Mouse (Mus musculus) c-Kit-negative CD71-positive TER-119-positive erythroid progenitor cells, embryonic 14.5 days (primary cell): Measurements from ENCODE around the gene Gm19345.

Experiments used
- DNase-seq: peaks from one replicate; pipeline ENCODE4 v3.0.0-alpha.2; 2013; ENCODE audit warnings: low read depth, low spot score

Gm19345 gene

DNA sequence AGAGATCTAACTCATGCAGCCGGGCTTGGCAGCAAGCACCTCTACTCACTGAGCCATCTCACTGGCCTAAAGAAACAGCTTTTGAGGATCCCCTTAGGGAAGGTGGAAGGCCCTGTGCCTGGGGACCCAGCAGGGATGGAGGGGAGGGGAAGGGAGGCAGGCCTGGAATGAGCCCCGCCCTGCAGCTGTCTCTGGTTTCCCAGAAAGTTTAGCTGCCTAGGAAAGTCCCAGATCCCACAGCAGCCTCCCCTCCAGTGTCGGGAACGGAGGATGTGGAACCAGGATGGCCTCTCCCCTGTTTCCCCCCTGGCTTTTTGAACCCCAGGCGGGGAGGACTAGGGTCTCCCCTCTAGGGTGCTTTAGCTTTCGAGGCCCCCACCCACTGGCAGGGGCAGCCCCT lies 25.0 kb upstream of the Gm19345 start:
- no peak for DNase-seq

DNA sequence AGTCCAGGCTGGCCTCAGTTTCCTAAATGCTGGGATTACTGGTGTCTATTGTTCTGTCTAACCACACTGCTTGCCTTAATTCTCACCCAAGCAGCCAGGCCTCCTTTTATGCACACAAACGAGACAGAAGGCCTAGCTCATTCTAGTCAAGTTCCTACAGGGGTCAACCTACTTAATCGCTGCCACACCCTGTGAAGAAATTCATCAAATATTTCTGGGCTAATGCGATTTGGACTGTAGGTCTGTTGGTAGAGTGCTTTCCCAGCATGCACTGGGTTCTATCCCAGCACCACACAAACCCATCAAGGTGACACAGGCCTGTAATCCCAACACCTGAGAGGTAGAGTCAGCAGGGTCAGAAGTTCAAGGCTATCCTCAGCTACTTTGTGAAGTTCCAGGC lies 22.1 kb upstream of the Gm19345 start:
- DNase-seq, result no peak

DNA sequence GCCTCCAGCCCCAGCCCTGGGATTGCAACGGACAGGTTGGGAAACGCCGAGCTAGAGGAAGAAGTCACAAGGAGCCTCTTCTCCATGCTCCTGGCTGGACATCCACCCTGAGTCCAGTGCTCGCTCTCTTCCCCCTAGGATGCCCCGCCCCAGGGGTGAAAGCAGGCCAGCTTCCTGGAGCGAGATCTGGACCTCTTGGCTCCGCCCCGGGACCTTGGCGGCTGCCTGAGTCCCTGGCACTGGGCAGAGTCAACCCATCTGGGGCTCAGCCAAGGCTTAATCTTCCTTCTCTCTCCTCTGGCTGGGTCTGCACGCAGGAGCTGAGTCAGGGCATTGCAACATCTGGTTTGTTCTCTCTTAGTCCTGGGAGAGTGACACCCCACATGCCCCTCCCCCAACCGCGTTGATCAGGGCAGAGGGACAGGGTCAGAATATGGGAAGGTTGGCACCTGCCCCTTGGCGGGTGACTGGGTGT lies 21.1 kb upstream of the Gm19345 start:
- no peak for DNase-seq

DNA sequence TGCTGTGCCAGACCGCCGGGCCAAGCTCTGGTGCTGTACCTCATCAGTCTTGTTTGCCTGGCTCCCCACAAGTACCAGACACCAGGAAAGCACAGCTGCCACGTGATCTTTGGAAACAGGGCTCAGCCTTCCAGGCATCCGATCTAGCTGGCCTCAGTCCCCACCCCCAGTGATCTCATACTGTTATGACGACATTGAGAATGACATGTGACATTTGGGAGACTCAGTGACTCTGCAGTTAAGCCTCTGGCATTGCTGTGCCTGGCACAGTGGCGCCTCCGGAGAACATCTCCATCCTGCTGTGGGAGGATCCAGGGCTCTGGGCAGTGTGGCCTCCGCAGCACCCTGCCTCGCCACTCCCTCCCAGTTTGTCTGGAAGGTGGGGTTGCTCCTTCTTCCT lies 20.0 kb upstream of the Gm19345 start:
- DNase-seq, result no peak

DNA sequence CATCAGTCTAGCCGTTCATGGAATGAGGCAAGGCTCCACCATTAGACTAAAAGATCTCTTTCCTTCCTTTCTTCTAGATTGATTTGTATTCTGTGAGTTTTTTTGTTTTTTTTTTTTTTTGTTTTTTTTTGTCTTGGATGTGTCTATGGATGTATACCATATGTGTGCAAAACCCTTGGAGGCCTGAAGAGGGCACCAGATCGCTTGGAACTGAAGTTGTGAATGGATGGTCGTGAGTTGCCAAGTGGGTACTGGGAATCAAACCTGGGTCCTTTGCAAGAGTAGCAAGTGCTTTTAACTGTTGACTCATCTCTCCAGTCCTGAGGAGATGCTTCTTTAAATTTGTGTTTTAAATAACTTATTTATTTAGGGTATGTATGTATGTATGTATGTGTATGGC lies 17.7 kb upstream of the Gm19345 start:
- no peak for DNase-seq

DNA sequence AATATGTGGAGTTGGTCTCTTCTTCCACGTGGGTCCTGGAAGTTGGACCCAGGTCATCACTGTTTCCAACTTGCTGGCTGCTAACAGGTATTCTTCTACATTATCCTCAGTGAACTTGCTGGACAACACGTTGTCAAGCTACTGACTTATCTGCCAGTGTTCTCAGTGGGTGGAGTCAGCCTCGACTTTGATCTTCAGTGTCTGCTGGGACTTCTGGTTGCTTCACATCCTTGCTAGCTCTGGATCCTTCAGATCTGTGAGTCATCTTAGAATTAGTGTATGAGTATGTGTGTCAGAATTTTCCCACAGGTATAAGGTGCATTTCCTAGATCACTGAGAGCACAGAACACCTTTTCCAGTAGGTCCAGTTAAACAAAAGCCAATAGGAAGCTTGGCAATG lies 15.0 kb upstream of the Gm19345 start:
- DNase-seq, result no peak

DNA sequence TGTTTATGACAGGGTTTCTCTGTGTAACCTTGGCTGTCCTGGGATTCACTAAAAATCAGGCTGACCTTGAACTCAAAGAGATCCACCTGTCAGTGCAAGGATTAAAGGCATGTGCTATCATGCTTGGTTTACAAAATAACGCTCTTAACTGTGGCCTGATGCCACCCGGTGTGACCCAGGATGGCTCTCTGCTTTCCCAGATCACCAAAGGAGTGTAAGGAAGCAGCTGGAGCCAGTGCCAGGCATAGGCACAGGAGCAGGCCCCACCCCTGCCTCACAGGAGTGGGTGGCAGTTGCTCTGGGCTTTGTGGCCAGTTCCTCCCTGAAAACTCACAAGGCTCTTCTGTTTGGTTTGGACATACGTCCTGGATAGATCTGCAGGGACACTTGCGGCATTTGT lies 11.4 kb upstream of the Gm19345 start:
- DNase-seq, result no peak

DNA sequence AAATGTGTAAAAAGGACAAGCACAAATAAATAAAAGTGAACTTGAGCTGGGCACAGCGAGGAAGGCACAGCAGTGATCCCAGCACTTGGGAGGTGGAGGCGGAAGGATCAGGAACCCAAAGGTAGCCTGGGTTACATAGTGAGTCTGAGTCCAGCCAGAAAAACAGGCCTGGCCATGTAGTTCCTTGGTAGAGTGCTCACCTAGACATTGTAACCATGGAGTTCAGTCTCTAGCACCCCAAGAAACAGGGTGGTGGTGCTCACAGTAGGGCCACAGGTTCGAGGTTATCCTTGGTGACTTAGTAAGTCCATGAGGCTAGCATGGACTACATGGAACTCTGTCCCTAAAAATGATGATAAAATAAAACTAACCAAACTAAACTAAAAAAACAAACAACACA lies 10.9 kb upstream of the Gm19345 start:
- DNase-seq, result no peak

DNA sequence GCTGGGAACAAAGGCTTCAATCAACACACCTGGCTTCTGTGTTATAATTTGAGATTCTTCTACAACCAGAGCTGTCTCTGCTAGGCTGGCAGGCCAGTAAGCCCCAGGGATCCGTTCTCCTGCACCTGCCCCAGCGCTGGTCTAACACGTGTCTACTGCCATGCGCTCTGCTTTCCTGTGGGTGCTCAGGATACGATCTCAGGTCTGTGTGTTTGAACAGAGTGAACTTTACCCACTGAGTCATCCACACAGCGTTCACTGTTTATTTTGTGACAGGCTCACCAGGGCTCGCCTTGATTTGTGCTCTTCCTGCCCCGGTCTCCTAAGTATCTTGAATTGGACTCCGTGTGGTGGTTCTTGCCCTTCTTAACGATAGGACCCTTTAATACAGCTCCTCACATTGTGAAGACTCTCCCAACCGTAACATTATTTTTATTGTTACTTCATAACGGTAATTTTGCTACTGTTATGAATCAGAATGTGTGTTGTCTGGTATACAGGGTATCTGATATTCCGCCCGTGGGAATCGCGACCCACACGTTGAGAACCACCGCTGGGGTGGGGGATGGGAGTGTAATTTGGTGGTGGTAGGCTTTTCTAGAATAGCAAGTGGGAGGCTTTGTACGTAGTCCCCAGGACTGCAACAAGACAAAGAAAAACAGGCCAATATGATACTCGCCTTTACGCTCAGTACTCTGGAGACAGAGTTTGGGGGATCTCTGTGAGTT lies 10.0 kb upstream of the Gm19345 start:
- DNase-seq, result no peak

DNA sequence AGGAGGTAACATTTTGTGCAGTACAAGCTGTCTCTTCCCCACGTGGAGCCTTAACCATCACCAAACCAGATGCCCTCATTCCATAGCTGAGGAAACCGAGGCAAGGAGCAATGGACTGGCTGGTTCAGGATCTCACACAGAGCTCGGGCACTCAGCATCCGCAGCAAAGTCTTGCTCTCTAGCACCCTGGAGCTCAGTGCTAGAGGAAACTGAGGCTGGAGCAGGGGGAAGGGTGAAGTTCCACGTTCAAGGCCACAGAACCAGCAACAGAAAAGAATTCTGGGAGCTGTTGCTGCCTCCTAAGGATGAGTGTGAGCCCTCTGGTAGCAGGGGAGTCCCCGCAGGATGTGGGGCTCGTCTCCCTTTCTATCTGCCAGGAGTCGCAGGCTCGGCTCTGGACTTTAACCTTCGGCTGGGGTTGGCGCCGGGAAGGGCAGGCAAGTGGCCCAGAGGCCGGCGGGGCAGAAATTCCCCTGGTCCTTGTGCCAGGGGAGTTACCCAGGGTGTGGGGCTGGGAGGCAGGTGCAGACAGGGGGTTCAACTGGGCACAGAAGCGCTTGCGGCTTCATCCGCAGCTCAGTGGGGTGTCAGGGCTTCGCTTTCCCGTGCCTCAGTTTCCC lies 8.8 kb upstream of the Gm19345 start:
- DNase-seq, result no peak

DNA sequence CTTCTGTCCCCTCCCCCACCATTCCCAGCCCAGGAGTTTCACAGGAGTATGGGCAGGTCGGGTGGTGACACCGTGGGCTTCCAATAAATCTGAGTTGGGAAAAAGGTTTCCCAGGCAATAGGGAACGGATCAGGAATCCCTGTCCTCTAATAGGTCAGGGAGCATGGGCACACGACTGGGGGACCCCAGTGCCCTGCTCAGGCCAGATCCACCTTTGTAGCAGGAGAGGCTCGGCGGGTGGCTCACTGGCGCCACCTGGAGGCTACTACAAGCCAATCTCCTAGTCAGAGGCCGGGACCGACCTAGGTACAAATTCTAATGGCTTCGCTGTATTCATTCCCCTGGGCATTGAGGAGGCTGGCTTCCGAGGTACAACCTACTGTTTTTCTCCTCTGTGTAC lies 8.2 kb upstream of the Gm19345 start:
- no peak for DNase-seq

DNA sequence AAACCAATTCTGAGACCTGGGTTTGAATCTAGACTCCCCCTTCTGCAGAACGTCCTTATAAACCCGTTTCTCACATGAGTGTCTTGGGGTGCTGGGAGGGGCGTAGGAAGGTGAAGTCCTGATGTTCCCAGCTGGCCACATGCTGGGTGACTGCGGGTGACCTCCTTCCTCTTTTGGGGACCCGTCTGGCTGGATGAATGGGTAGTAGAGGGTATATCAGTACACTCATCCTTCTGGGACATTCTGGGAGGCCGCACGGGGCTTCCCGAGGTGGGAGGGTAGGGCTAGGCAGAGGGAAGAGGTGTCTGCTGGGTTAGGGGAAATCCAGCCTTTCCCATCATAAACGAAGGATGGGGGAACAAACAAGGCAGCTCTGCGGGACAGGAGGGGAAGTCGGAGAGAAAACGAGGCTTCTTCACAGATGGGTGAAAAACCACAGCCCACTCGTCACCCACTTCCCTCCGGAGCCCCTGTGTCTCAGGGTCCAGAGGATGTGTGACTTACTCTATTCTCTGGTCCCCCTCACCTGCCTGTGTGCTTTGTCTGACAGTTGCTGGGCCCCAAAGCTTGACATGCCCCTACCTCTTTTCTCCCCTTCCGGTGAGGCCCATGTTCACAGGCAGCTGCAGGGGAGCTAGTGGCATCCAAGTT lies 7.2 kb upstream of the Gm19345 start:
- no peak for DNase-seq

DNA sequence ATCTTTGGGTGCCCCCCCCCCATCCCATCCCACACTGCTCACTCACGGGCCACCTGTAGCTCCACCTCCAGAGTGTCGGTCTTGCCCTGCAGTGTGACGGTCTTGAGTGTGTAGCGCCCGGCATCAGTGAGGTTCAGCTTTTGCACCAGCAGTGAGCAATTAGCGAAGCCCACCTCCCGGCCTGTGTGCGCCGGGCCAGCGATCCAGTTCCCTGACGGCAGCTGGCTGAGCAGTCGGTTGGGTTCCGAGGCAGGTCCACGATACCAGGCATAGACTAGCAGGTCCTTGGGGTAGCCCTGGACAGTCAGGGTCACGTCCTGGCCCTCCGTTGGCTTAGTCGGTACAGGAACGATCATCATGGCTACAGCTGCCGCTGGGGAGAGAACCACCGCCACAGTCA lies 1.7 kb downstream of the Gm19345 start:
- DNase-seq, result no peak

DNA sequence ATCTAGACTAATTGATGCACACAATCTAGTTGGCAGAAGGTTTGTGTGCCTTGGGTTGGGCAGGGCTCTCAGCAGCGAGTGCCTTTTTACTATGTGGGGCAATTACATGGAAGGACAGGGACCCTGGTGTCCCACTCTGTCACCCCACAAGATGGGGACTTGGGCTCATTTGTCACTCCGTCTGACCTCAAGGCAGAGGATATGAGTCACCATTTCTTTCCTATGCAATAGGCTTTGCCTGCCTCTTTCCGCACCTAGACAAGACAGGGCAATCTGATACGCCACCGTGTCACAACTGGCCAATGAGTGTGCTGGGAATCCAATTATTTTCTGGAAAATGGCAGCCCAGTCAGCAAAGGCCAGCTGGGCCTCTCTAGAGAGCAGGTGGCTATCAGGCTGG lies 3.9 kb downstream of the Gm19345 start:
- no peak for DNase-seq

DNA sequence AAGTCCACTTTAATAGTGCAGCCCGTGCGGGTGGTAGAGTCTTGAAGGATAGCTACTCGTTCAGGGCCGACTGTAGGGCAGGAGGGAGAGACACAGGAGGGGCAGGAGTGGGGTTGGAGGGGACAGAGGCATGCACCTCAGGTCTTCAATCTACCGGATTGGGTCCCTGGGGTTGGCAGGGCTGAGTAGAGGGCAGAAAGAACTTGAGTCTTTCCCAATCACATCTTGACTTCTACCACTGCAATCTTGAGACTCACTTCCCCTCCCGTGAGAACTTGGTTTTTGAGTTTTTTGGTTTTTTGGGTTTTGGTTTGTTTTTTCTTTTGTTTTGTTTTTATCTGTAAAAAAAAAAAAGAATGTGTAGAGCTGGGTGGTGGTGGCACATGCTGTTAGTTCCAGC lies 4.5 kb downstream of the Gm19345 start:
- no peak for DNase-seq

DNA sequence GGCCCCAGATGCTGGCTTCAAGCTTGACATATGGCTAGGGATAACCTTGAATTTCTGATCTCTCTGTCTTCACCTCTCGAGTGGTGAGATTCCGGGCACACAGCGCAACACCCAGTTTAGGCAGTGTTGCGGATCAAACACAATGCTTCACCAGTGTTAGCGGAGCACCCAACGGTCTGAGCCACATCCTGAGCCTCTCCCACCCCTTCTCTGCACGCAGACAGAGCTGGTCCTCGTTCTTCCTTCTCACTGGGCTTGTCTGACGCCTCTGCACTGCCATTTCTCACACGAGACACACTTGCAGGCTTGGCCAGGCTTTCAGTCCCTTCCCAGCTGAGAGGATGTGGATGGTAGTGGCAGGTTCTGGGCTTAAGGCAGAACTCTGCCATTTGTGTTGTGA lies 7.9 kb downstream of the Gm19345 start:
- DNase-seq, result no peak

DNA sequence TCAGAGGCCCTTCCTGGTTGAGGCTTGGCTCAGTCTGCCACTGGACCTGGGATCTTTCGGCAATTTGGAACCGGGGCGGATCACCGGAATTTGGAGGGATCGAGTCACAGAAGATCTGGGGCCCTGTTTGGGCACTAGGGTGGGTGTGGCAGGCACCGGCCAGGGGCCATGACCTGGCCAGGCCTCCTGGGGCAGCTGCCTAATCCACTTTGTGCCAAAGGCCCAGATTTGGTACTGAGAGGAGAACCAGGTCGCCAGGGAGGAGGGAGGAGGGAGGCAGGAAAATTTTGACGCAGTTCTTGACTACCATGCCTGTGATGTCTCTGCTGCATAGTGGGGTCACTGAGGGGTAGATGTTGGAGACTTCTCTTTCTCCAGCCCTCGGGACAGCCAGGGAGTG lies 9.4 kb downstream of the Gm19345 start, which contains the start of gene Ceacam16:
TSS of gene Ceacam16 (minus strand) at position 101 of the 400 bp plus-strand sequence.
- no peak for DNase-seq

DNA sequence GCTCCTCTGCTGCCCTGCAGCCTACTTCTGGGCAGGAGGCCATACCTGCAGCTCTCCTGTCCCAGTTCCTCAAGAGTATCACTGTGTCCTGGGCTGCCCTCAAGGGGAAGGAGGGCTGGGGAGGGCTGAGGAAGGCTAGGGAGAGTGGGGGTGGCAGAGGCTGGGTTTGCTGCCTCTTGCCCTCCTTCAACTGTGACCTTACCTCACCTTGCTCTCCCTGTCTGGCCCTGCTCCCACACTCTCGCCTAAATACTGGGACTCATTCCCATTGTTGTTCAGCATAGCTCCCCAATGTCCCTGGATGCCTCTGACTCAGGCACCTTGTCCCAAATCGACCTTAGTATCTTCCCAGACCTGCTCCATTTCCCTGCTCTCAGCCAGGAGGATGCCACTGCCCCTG lies 12.4 kb downstream of the Gm19345 start:
- no peak for DNase-seq

DNA sequence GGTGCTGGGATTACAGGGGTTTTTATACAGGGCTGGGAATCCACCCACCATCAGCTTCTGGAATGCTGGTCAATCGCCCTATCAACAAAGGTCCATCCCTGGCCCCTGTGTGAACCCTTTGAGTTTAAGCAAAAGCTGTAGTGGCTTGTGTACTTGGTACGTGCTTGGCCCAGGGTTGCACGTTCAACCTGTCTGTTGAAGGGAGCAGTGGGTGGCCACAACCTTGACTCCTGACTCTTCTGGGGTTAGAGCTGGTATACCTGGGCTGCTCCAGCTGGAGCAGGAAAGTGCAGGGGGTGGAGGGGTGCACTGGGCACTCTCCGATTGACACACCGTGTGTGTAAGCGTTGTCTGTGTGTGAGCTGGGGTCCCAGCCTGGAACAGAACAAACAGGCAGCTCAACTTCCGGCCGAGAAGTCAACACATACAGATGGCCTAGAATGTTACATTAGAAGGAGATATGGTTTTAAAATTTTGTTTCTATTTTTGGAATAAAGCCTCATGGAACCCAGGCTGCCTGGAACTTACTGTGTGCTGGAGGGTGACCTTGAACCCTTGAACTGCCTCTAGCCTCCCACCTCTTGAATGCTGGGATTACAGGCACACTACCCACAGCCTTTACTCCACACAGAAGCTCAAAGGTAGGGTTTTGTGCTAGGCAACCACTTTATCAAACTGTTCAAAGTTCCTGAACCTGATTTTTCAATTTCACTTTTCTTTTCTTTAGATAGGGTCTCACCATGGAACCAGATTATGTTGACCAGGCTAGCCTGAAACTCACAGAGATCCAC lies 13.6 kb downstream of the Gm19345 start:
- DNase-seq, result no peak

DNA sequence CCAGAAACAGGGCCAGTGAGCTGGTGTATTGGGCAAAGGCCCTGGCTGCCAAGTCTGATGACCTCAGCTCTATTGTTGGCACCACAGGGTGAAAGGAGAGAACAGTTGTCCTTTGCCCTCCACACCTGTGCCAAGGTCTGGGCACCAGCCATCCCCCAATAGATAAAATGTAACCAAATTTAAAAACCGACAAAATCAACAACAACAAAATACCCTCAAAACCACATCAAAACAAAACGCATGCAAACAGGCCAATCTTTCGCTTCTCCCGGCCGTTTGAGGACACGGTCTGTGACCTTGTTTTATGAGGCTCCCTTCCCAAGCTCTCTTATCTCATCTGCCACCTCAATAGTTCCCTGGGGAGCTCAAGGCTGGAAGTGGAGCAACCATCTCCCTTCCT lies 14.7 kb downstream of the Gm19345 start:
- DNase-seq, result no peak

DNA sequence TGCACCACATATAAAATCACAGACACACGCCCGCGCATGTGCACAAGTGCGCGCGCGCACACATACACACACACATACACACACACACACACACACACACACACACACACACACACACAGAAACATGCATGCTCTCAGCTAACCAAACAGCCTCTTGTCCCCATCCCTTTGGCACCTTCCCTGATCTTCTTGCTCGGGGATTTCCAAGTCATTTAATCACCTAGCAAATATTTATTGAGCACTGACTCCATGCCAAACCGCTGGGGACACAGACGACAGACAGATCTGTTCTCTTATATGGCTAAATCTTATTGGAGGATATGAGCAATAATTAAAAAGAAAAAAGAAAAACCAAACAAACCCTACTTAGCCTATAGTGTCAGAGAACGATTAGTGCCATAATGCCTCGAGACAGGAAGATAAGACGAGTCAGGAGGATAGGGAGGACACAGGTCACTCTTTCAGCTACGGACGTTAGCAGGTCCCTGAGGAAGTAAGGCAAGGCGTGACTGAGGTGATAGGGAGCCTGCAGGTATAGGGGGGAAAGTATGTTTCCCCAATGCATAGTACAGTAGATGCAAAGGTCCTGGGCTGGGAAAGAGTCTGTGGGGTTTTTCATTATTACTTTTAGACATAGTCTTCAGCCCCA lies 16.1 kb downstream of the Gm19345 start:
- no peak for DNase-seq

DNA sequence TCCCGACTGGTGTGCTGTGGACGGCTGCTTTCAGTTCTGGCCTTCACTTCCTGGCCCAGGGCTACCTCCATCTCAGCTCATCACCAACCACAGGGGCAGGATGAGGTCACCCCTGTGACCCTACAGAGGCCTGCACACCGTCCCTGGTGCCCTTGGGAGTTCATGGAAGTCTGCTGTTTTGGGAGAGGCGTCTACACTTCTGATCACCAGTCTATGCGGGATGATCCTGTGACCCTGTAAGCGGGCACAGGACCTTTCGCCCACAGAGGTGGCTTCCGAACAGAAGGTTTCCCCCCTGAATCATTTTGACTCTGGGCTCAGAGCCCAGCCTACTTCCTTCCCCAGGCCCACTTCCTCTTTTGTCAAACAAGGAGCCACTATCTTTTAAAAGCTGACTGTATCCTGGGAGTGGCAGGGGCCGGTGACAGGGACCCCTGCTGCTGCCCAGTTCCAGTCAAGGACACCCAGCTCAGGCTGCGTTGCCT lies 19.4 kb downstream of the Gm19345 start:
- DNase-seq, result no peak
